Mouse (Mus musculus): Measurements from ENCODE around the gene Fgf15.
"Not testable (repeated sequence)": the region's sequence is repeated elsewhere in the genome, so short reads cannot be mapped to it uniquely, and the experiment has no call there.

Fgf15 gene

DNA sequence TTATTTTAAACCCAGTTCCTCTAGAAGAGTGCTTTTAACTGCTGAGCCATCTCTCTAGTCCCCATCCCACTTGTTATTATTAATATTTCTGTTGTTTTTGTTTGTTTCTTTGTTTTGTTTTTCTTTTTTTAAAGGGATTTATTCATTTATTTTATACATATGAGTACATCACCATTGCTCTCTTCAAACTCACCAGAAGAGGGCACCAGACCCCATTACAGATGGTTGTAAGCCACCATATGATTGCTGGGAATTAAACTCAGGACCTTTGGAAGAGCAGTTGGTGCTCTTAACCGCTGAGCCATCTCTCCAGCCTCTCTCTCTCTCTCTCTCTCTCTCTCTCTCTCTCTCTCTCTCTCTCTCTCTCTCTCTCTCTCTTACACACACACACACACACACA lies 5.7 kb upstream of the Fgf15 start:
- not testable (repeated sequence) for DNase-seq (ENCODE audit: low read depth, low spot score)

DNA sequence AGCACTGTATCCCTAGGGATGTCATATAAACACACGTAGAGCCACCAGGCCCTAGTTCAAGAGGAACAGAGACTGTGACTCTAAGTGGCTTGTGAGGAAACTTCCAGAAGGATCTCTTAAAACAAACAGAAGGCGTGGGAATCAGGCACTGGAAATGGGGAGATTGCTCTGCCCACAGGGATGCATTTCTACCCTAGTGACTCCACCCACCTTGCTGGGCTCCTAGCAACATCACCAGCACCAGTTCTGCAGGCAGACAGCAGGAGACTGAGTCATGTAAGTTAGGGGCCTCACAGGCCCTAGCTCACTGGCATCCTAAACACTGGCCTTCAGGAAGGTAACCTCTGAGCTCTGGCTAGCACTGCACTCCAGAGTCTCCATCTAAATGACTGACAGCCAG lies 4.5 kb upstream of the Fgf15 start:
- DNase-seq (ENCODE audit: low read depth, low spot score): peak; percentile 62

DNA sequence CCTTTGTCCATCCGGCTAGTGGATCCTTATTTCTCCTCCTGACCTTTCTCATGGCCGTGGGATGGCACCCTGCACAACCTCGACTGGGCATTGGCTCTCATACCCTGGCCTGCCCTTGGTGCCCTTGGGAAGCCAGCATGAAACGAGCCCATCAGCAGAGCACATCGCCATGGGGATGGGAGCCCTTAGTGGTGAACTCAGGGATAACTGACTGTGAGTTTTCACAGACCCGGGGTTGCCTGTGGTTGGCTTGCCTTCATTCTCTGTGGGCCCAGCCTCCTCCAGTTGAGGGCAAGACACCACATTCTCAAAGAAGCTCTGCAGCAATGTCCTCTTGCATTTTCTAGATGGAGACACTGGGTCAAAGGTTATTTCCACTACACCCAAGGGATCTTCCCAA lies 4.0 kb upstream of the Fgf15 start:
- no peak for DNase-seq (ENCODE audit: low read depth, low spot score)

DNA sequence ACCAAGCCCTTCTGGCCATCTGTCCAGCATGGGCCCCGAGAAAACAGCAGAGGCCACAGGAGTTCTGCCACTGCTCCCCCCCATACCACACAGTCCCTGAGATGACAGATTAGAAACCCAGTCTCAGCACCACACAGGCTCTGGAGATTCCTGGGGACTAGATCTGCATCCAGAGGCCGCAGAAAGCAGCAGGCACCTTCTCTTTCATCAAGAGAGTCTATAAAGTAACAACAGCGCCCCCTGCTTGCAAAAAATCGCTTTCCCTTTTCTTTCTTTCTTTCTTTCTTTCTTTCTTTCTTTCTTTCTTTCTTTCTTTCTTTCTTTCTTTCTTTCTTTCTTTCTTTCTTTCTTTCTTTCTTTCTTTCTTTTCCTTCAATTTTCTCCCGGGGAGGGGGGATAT lies 2.1 kb upstream of the Fgf15 start:
- DNase-seq (ENCODE audit: low read depth, low spot score): peak; percentile 43

DNA sequence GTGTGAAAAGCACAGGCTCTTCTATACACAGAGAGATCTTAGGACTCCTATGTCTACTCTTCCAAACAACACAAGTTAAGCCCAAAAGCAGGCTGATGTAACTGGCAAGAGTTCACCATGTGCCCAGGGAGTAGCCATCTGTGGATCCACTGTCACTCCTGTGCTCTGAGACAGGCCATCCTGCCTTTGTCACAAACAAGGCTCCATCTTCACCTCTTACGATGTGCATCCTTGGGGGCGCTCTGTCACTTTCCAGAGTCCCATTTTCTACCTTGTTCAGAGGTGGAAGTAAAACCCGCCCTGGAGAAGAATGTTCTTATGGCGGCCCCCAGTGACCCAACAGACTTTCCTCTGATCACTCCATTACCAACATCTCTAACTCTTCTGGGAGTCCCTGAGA lies 1.6 kb upstream of the Fgf15 start:
- DNase-seq (ENCODE audit: low read depth, low spot score): no peak

DNA sequence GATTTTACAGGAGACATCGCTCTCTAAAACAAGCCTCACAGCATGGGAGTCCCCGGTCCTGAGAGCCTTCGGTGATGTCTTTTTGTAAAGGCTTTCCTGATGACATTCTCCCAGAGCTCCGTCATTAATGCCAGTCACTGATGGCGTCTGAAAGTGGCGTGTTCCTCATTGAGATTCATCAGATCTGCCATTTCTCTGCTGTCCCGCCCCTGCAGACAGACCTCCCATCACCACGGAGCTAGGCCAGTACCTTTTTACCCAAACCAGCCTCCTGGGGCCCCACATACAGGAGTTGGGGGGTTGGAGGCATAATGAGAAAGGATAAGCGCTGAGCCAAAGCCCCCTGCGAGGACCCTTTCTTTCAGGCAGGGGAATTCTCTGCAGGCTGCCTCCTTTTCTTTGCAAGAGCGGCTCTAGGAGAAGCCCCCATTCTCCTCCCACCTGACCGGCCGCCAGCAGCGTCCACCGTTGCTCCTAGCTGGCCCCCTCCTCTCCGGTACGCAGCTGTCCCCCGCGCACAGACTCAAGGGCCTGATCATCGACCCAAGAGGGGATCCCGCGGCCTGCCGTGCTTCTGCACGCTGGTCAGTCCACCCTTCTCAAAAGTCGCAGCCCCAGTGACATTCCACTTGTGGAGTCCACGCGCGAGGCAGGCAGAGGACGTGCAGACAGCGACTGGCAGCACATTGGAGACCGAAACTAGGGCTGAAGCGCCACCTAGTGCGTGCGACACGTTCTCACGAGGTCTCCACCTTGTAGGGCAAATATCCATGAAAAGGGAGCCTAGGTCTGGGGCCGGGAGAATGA lies 823 bp upstream of the Fgf15 start:
- peak; percentile 91 for DNase-seq (ENCODE audit: low read depth, low spot score)

DNA sequence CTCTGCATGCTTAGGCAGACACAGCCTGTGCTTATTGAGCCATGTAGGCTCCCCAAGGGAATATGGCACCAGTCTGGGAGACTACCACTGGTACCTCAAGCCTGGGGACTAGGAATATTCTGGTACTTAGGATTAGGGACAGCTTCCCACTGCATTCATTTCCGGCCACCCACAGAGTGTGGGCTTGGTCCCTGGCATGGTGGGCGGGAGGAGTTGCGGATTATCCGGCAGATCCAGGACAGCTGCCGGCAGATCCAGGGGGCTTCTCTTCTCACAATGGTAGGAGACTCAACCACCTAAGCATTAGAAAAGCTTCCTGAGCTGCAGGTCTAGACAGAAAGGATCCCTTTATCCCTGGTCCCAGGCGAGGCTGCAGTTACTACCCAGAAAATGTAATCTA lies 2.2 kb downstream of the Fgf15 start:
- no peak for DNase-seq (ENCODE audit: low read depth, low spot score)

DNA sequence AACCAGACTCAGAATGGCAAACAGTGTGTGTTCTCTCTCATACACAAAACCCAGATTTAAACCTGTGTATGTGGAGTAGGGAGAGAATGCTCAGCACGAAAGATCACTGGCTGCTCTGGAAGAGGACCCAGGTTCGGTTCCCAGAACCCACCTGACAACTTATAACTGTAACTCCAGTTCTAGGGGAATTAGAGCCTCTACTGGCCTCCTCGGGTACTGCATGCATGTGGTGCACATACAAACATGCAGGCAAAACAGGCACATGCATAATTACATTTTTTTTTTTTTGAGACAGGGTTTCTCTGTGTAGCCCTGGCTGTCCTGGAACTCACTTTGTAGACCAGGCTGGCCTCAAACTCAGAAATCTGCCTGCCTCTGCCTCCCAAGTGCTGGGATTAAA lies 9.2 kb downstream of the Fgf15 start:
- DNase-seq (ENCODE audit: low read depth, low spot score): not testable (repeated sequence)

DNA sequence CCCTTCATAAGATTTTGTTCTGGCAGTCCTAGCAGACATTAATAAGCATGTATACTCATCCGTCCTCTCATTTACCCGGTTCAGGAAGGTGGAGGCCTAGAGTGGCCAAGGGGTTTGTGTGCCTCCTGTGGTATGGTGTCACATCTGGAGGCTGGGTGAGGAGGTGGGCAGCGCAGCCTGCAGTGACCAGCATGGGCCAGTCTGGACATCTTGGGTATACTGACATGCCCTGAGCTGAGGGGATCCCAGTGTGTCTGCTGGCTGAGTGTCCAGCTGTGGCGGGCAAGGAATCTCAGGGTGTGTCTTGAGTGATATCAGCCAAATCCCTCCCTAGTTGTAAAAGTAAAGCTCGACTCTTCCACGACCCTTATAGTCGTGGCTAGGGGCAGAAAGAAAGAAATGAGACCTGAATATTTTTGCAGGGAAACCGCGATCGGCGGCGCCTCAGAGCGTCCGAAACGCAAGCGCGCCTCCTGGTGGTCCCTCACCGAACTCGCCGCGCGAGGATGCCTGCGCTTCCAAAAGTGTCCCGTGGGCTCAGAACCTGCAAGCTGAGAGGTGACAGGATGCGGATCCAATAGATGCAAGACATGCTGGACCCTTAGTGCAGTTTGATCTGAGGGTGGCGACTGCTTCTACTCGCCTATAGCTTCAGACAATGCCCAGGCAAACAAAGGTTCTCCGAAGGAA lies 10.5 kb downstream of the Fgf15 start:
- peak; percentile 70 for DNase-seq (ENCODE audit: low read depth, low spot score)

DNA sequence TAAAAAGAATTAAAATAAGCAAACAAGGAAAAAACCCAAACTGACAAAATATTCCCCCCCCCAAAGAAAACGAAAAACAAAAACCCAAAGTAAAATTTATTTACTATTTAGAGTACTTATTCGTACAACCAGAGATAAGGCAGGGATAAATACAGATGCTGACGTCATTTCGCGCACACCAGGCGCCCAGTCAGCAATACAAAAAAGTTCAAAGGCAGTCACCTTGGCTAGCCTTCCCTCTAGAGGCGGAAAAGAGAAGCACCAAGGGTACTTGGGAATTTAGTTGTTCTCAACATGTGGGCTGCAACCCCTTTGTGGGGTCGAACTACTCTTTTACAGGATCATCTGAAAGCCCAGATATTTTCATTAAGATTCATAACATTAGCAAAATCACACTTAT lies 11.5 kb downstream of the Fgf15 start:
- DNase-seq (ENCODE audit: low read depth, low spot score): no peak

DNA sequence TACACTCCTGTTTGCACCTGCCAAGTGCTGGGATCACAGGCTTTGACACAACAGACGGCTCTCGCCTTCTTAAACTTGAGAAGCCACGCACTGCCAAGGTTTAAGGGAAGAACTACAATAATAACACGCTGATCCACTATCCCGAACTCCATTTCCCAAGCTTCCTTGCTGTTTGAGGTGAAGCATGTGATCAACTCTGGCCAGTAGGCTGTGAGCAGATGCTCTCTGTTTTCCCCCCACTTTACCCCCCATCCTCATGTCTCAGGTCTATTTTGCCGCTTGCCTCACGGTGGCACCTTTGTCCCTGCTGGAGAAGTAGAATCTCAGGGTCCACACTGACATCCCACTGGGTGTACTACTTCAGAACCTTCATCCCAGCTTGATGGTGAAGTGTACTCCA lies 12.4 kb downstream of the Fgf15 start:
- peak; percentile 91 for DNase-seq (ENCODE audit: low read depth, low spot score)

DNA sequence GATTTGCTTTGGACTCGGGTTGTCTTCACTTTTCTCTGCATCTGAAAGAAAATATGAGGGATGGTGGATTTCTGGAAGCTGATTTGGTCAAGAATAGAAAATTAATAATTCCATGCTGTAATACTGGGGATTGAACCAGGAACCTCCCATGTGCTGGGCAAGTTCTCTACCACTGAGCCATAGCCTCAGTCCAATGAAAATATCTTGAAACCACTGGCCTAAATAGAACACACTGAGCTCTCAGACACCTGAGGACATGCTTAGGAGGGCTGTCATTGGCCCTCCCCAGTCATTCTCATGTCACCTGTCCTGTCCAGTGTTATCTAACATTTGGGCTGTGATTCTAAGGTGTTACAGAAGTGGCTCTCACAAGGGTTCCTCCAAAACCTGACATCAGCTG lies 14.8 kb downstream of the Fgf15 start:
- peak; percentile 74 for DNase-seq (ENCODE audit: low read depth, low spot score)

DNA sequence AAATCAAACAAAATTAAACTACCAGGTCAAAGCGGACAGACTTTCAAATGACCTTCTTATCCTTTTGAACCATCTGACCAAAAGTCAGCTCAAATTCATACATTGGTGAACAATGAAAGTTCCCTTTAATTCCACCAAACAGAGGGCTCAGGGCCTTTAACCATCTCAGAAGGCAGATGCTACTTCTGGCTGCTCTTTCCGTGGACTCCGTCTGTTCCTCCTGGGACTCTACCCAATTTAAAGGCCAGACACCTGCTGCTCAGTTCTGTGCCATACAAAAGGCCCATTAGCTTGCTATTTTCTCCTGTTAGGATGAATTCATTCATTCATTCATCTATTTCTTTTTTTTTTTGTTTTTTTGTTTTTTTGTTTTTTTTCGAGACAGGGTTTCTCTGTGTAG lies 16.6 kb downstream of the Fgf15 start:
- peak; percentile 94 for DNase-seq (ENCODE audit: low read depth, low spot score)

DNA sequence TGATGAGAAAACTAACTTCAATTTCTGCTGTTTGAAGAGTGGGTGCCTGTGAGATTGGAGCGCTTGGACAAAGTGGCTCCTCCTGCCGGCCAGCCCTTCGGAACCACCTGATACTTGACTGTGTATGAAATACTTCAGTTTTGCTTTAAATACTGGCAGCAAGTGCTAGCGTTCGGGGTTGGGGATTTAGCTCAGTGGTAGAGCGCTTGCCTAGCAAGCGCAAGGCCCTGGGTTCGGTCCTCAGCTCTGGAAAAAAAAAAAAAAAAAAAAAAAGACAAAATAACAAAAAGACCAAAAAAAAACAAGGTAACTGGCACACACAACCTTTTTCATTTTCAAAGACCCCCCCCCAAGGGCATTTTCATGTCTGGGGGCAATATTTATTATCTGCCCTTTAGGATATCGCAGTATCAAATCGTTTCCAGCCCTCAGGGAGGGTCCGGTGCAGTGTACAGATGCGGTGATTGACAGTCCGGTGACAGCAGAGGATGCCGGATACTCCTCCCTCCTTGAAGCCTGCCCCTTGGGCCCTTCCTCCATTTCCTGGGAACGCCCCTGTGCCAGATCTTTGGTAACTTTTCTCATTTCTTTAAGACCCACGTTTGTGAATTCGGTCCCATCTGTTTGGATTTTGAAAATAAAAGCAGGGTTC lies 18.1 kb downstream of the Fgf15 start:
- peak; percentile 90 for DNase-seq (ENCODE audit: low read depth, low spot score)

DNA sequence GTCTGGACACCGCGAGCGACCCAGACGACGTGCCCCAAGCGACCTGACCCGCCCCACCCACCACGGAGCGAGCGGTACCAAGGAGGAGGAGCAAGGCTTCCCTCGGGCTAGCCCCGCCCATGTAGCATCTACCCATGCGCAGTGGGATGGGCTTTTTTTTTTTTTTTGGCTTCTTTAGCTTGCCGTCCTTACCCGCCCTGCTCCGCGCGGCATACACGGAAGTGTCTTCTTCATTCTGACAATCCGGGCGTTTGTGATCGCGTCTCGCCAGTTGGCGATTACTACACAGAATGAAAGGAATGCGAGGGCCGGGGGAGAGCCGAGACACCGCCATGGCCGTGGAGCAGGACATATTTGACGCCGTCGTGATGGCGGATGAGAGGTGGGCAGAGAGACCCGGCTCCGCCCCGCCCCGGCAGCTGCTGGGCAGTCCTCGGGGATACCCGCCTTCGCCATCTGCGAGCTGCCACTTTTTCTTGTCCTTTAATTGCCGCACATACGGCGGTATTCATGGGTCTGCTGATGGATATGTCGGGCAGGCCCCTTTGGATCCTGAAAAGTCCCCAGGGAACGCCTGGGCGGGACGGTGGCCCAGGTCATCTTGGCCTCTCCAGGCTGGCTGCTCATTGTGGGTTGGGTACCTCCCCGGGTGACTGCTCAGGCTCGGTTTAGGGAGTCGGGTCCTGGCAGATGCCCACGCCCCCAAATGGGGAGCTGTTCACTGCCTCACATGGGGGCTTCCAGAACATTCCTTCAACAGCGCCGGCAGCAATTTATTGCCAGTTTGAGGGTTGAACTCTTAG lies 18.8 kb downstream of the Fgf15 start, which contains the start of gene LTO1:
Gene LTO1 (plus strand): TSS at position 153 of the 803 bp plus-strand sequence.
- DNase-seq (ENCODE audit: low read depth, low spot score): peak; percentile 97

DNA sequence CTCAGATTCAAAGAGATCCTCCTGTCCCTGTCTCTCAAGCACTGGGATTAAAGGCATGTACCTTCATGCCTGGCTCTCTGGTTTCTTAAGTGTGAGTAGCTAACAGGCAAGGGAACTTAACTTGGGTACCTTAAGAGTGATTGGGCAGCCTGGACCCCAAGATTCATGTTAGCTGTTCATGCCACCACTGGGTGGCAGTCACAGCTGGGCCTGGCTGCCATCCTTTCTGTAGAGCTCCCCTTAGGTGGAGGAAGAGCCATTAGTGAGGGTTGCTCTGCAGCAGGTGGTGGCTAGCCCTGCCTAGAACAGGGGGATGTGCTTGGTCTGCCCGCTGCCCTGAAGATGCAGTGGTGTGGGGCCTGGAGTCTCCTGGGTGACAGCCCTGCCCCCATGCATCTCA lies 22.5 kb downstream of the Fgf15 start:
- no peak for DNase-seq (ENCODE audit: low read depth, low spot score)

DNA sequence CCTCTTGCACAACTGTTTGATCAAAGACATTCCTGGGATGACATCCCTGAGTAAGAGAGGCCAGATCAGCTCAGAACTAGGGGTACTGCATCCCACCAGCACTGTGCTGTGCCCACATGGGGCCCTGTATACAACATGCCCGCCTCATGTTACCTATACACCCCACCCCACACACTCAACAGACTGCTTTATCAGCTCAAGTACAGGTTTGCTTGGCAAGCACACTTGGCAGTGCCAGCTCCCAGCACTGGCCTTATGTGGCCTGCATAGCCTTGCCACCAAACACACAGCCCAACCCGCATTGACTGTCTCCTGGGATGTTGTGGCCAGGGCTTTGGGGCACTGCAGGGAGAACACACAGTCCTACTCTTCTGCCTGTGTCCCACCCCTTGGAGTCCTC lies 31.3 kb downstream of the Fgf15 start:
- no peak for DNase-seq (ENCODE audit: low read depth, low spot score)

DNA sequence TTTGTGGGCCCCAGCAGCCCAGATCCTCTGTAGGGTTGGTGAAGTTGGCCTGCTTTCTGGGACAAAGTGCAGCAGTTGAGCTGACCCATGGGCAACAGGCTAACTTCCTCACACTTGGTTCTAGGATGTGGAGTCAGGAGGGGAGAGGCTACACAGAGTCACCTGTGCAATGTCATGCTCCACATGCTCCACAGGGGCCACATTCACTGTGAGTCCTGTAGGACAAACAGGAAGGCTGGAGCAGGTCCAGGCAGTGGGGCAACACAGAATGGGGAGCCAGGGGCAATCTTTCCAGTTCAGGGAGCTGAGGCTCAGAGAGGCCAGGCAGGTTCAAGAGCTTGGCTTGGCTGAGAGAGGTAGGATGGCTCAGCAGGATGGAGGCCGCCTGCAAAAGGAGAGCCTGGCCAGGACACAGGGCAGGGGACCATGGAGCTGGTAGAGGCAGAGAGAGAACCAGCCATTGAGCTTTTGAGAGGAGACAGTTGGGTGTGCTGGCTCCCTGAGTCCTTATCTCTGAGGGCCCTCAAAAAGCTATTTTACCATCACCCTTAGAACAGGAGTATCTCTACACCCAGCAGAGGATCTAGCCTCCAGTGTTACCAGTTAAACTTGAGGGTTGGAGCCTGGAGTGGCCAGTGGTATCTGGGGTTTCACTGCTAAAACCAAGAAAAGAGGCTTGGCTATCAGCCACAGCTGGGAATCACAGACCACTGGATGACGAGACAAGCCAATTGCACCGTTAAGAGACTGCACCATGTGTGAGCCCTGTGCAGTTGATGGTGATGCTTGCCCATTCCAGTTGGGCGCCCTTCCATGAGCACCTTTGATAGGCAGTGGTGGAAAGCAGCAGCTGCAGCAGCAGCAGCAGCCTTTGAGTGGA lies 31.9 kb downstream of the Fgf15 start:
- no peak for DNase-seq (ENCODE audit: low read depth, low spot score)

DNA sequence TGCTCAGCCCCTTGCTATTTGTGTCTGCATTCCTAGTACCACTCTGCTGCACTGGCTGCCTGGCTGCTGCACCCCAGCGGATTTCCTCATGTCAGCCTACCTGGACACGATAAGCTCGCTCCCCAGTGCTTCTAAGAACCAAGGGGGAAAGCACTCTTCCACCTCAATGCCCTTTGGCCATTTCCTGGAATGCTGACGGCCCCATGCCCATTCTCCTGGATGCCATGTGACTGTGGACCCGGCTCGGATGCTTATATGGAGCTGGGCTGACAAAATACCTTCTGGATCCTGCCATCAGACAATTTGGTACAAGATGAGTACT lies 32.5 kb downstream of the Fgf15 start:
- no peak for DNase-seq (ENCODE audit: low read depth, low spot score)

DNA sequence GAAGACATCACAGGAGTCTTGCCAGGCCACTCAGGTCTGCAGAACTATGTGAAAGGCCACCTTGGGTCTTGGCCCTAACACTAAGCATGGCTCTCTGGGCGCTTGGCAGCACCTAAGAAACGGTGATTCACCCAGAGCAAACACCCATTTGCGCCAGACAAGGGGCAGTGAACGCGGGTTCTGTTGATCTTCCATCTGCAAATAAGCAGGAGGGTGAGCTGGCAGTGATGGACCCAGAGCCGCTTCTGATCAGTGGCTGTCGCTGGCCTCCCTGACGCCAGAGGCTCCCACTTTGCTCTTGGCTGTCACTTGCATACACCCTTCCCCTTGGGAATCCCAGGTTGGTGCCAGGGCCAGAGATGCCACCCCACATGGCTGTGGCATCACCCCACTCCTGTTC lies 33.2 kb downstream of the Fgf15 start:
- no peak for DNase-seq (ENCODE audit: low read depth, low spot score)

DNA sequence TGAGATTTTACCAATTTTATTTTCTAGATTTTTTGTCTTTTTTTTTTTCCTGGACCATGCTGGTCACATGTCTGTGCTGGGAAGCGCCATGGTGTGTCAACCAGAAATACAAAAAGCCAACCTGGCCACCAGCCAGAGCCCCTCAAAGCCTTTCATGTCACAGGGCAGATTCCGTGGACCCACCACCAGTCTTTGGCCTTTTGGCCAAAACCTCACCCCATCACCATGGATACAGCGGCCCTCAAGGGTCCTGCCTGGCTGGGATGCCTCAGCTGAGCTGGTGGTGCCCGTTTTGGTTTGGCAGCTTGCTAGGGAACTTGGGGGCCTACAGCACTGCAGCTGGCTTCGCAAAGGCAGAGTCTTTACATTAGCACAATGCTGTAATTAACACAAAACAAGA lies 33.6 kb downstream of the Fgf15 start:
- DNase-seq (ENCODE audit: low read depth, low spot score): no peak
